Mouse (Mus musculus): Measurements from ENCODE around the gene Apoa4.

The Apoa4 gene

DNA sequence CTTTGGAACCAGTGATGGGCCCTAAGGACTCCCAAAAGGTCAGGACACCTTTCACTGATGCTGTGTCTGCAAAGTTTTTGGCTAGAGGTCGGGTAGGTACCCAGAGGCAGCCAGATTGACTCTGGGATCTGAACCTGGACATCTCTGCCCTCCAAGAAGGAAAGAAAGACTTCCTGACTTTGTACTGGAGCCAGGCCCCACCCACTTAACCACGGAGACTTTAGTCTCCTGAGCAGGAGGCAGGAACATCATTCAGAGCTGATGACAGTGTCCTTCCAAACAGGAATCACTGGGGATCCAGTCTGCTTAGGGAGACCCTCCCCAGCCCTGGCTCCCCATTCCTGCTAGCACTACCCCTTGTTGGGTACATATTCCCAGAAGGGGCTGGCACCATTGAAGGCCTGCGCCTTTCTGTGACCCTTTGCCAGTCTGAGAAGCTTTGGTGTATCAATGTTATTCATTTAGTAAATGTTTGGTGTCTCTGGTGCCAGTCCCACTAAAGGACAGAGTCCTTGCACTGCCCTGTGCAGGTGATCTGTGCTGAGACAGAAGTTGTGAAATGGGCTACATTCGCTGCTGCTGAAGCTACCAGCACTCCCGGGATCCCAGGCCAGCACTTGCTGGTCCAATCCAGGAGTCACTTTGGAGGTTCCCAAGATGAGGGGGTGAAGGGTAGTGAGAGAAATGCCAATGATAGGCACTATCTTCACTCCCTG lies 15.4 kb upstream of the Apoa4 start:
- DNase-seq (ENCODE audit: extremely low read depth, low read depth, low spot score): no peak

DNA sequence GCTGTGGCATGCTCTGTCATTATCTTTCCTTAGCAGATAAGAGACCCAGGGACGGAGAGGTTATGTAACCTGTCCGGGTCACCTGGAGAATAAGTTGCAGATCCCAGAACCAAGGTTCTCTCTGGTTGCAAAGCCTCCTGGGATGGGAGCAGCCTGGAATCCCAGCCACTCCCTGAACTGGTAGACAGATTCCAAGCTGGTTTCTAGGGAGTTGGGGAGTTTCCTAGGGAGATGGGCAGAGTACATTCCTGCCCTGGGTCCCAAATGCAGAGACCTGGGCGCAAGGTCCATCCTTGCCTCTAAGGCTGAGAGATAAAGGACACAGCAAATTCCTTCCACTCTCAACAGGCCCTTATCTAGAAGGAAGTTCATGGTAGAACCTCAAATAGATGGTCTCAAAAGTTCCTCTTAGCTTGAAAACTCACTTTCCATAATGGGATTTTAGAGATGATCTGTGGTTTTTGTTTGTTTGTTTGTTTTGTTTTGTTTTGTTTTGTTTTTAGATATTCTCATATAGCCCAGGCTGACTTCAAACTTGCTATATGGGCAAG lies 13.4 kb upstream of the Apoa4 start:
- no peak for DNase-seq (ENCODE audit: extremely low read depth, low read depth, low spot score)

DNA sequence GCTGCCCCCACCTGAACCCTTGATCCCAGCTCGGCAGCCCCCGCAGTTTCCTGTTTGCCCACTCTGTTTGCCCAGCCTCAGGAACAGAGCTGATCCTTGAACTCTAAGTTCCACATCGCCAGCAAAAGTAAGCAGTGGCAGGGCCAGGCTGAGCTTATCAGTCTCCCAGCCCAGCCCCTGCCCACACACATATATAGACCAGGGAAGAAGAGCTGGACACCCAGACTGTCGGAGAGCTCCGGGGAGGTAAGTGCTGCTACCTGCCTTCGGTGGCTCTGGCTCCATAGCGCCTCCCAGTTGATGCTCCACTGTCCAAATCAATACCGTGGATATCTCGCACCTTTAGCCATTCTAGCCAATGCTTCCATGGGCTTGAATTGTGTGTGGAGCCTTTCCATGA lies 12.0 kb upstream of the Apoa4 start, which contains the start of gene Apoa1:
TSS of gene Apoa1 (plus strand) at position 90 of the 400 bp plus-strand sequence.
- no peak for DNase-seq (ENCODE audit: extremely low read depth, low read depth, low spot score)

DNA sequence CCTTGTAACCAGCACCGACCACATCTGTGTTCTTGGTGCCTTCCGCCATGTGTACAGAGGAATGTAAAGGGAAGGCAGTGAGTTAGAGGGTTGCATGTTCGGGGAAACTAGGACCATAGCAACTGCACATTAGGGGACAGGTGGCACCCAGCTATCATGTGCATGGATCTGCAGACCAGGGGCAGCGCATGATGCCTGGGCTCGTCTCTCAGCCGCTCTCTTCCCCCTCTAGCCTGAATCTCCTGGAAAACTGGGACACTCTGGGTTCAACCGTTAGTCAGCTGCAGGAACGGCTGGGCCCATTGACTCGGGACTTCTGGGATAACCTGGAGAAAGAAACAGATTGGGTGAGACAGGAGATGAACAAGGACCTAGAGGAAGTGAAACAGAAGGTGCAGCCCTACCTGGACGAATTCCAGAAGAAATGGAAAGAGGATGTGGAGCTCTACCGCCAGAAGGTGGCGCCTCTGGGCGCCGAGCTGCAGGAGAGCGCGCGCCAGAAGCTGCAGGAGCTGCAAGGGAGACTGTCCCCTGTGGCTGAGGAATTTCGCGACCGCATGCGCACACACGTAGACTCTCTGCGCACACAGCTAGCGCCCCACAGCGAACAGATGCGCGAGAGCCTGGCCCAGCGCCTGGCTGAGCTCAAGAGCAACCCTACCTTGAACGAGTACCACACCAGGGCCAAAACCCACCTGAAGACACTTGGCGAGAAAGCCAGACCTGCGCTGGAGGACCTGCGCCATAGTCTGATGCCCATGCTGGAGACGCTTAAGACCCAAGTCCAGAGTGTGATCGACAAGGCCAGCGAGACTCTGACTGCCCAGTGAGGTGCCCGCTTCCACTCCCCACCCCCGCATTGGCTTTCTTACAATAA lies 10.7 kb upstream of the Apoa4 start:
- no peak for DNase-seq (ENCODE audit: extremely low read depth, low read depth, low spot score)

DNA sequence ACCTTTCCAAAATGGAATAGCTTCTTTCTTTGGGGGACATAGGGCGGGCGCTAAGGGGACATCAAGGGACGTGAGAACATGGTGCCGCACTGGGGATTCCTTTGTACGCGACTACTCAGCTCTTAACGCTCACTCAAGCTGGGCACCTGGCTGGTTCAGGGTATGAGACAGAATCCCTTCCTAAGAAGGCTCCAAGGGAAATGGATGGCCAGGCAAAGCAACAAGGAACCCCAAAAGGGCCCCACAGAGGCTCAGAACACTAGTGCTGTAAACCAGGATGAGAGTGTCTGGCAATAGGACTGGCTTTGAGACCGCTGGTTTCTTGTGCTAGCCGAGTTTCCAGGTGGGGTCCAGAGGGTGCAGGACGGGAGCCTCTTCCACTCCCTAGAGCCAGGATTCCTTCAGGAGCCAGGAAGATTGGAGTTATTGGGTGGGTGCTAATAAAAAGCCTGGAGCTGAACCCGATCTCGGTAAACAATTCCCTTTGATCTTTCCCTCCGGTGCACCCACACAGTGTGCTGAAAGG lies 10.0 kb upstream of the Apoa4 start:
- no peak for DNase-seq (ENCODE audit: extremely low read depth, low read depth, low spot score)

- no peak for DNase-seq (ENCODE audit: extremely low read depth, low read depth, low spot score)
Observed at GRCm38 (mm10) chr9:46235196-46235595, 5.3 kb upstream of the Apoa4 start.

GRCm38 (mm10) chr9:46235596-46235648 lies 5.1 kb upstream of the Apoa4 start, which contains the start of gene Apoc3:
TSS of gene Apoc3 (minus strand) at chr9:46235636.
- no peak for DNase-seq (ENCODE audit: extremely low read depth, low read depth, low spot score)

GRCm38 (mm10) chr9:46235649-46236048 lies 4.8 kb upstream of the Apoa4 start:
- DNase-seq (ENCODE audit: extremely low read depth, low read depth, low spot score): no peak

GRCm38 (mm10) chr9:46238850-46239249 lies 1.6 kb upstream of the Apoa4 start:
- no peak for DNase-seq (ENCODE audit: extremely low read depth, low read depth, low spot score)

GRCm38 (mm10) chr9:46241818-46242217 lies 1.3 kb downstream of the Apoa4 start:
- DNase-seq (ENCODE audit: extremely low read depth, low read depth, low spot score): no peak

GRCm38 (mm10) chr9:46243122-46243521 lies 2.6 kb downstream of the Apoa4 start:
- no peak for DNase-seq (ENCODE audit: extremely low read depth, low read depth, low spot score)

DNA sequence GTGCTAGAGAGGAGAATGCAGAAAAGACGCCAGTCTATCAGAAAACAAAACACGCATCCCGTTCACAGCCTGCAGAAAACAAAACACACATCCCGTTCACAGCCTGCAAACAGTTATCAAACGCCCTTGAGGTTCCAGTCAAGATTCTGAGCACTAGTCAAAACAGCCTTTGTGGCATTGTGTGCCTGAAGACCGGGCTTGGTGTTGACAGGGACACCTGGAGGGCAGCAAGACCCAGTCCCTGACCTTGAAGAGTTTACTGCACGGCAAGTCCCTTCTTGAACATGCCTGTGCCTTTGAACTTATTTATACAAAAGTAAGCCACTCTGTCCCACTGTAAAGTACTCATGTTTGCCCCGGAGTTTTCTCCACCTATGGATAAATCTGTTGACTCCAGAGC lies 3.1 kb downstream of the Apoa4 start:
- DNase-seq (ENCODE audit: extremely low read depth, low read depth, low spot score): no peak

DNA sequence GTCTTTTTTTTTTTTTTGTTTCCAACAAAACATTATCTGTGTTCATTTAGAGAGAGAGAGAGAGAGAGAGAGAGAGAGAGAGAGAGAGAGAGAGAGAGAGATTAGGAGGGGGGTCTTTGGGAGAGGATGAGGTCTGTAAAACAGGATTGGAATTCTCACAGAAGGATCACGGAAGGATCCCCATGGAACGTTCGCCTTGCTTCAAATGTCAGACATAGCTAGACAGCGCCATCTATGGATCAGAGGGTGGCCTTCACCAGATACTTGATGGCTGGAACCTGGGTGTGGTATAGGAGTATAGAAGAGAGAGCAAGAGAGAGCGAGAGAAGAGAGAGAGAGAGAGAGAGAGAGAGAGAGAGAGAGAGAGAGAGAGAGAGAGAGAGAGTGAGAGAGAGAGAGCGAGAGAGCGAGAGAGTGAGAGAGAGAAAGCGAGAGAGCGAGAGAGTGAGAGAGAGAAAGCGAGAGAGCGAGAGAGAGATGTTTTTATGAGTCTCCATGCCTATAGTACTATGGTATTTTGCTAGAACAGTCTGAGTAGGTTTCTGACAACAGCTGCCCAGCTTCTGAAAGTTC lies 6.3 kb downstream of the Apoa4 start:
- DNase-seq (ENCODE audit: extremely low read depth, low read depth, low spot score): peak; percentile 11

DNA sequence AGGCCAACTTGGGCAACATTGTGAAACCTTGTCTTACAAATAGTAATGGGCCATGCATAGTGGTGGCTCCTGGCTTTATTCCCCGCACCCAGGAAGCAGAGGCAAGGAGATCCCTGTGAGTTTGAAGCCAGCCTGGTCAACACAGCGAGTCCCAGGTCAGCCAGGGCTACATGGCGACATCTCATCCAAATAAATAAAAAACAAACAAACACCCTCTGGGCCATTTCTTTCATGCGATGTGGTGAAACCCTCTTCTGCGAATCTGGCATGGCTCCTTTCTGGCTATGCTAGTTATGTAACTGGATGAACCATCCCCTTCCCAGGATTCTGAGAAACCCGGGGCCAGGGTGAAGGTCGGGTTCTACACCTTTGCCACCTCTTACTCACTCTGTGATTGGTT lies 15.7 kb downstream of the Apoa4 start:
- DNase-seq (ENCODE audit: extremely low read depth, low read depth, low spot score): no peak

GRCm38 (mm10) chr9:46256658-46257385 lies 16.3 kb downstream of the Apoa4 start:
- no peak for DNase-seq (ENCODE audit: extremely low read depth, low read depth, low spot score)

DNA sequence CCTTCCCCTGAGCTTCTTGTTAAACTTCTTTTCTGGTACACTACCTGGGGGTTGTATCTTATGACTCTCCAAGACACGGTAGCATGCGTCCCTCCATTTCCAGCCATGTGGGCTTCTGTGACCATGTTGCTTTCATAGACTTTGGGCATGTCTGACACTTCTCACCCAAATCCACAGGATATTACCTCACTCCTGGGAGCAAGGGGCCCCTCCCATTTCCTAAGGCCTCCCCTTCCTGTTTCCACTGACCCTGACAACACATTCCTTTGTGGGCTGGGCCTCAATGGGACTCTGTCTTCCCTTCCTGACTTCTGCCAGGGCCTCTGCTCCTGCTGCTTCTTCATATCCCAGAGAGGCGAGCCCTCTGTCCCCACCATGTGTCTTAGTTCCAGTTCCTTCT lies 17.1 kb downstream of the Apoa4 start:
- no peak for DNase-seq (ENCODE audit: extremely low read depth, low read depth, low spot score)

DNA sequence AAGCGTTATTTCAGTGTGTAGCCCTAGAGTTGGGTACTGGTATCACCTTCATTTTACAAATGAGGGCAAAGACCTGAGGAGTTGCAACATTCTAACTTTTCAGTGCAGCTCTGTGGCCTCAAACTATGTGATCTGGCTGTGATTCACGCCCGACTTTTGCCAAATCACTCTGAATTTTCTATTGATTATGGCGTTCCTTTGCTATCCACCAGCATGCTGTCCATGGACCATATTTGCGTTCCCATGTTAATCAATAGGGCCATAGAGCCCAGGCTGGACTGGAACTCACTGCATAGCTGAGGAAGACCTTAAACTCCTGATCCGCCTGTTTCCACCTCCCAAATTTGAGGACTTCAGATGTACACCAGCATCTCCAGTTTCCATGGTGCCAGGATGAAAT lies 18.6 kb downstream of the Apoa4 start:
- no peak for DNase-seq (ENCODE audit: extremely low read depth, low read depth, low spot score)

- DNase-seq (ENCODE audit: extremely low read depth, low read depth, low spot score): no peak
Observed at GRCm38 (mm10) chr9:46261131-46261530, 20.6 kb downstream of the Apoa4 start.

- no peak for DNase-seq (ENCODE audit: extremely low read depth, low read depth, low spot score)
Observed at GRCm38 (mm10) chr9:46268343-46268873, 27.9 kb downstream of the Apoa4 start, which contains the start of gene Apoa5. TSS of gene Apoa5 (plus strand) at chr9:46268633.

- DNase-seq (ENCODE audit: extremely low read depth, low read depth, low spot score): no peak
Observed at GRCm38 (mm10) chr9:46269125-46269524, 28.6 kb downstream of the Apoa4 start.

- no peak for DNase-seq (ENCODE audit: extremely low read depth, low read depth, low spot score)
Observed at GRCm38 (mm10) chr9:46270782-46271181, 30.3 kb downstream of the Apoa4 start.

Measured in fat pad, adult 2 months (tissue).